Mouse (Mus musculus) thymus, adult 2 months (tissue): ENCODE results near the gene Cdk9.

Experiments
- CTCF ChIP-seq: fragments of 200-500 bp; IDR thresholded peaks from 2 replicates; pipeline ENCODE4 v1.5.1; 2012; ENCODE audit warnings: mild to moderate bottlenecking, control low read depth, low read length, moderate library complexity, borderline replicate concordance; ENCODE audit not compliant: control insufficient read depth, poor library complexity, insufficient read depth; ENCODE audit errors: extremely low read depth
- POLR2A ChIP-seq: fragments of 200-500 bp; IDR thresholded peaks from 2 replicates; pipeline ENCODE4 v1.6.1; 2012; ENCODE audit warnings: mild to moderate bottlenecking, low read length, control low read depth, moderate library complexity; ENCODE audit not compliant: control insufficient read depth, poor library complexity, insufficient read depth; ENCODE audit errors: extremely low read depth

- TF ChIP-seq CTCF (no peak), POLR2A (no peak)
Observed at GRCm38 (mm10) chr2:32722581-32722980, 9.7 kb upstream of the Cdk9 start.
